Mouse (Mus musculus) forebrain, postnatal 0 days (tissue): ENCODE measurements around the gene Scgb1c1. TPM values are rescaled to one million over a fixed set of nuclear protein-coding genes. Genes with fewer than 3 reads are reported as not detected.
A peak's percentile ranks its signal among the peaks of the same experiment; 100 is the strongest.

Experiments
- ATAC-seq: fragments of 200-750 bp; cut with Nextera tagmentation; 2 replicates; pipeline ENCODE4 v1.8.0; 2017; ENCODE audit warnings: mild to moderate bottlenecking, moderate library complexity
- DNase-seq: peaks from one replicate; pipeline ENCODE4 v3.0.0-alpha.2; 2015
- H3K27ac ChIP-seq: fragments of 300-500 bp; sonication (generic); 2 replicates; pipeline ENCODE4 v1.5.1; 2014; ENCODE audit warnings: low read depth, mild to moderate bottlenecking, antibody characterized with exemption, low read length, moderate library complexity, mixed read lengths
- H3K27me3 ChIP-seq: fragments of 300-500 bp; sonication (generic); 2 replicates; pipeline ENCODE4 v1.6.1; 2014; ENCODE audit warnings: mild to moderate bottlenecking, low read length, mixed read lengths; ENCODE audit not compliant: insufficient read depth
- H3K36me3 ChIP-seq: fragments of 300-500 bp; sonication (generic); 2 replicates; pipeline ENCODE4 v1.6.1; 2014; ENCODE audit warnings: mild to moderate bottlenecking, moderate library complexity; ENCODE audit not compliant: insufficient read depth
- H3K4me1 ChIP-seq: fragments of 300-500 bp; sonication (generic); 2 replicates; pipeline ENCODE4 v1.6.1; 2014; ENCODE audit warnings: antibody characterized with exemption; ENCODE audit not compliant: insufficient read depth
- H3K4me2 ChIP-seq: fragments of 300-500 bp; sonication (generic); 2 replicates; pipeline ENCODE4 v1.6.1; 2014; ENCODE audit warnings: low read depth, mild to moderate bottlenecking, moderate library complexity
- H3K4me3 ChIP-seq: fragments of 300-500 bp; sonication (generic); 2 replicates; pipeline ENCODE4 v1.5.1; 2014; ENCODE audit warnings: low read depth, low read length, mixed read lengths
- H3K9ac ChIP-seq: fragments of 300-500 bp; sonication (generic); 2 replicates; pipeline ENCODE4 v1.6.1; 2014; ENCODE audit warnings: mild to moderate bottlenecking
- H3K9me3 ChIP-seq: fragments of 300-500 bp; sonication (generic); 2 replicates; pipeline ENCODE4 v1.6.1; 2016; ENCODE audit warnings: low read length
- CTCF ChIP-seq: sonication (generic); IDR thresholded peaks from 2 replicates; pipeline ENCODE4 v1.5.1; 2016; ENCODE audit warnings: antibody characterized with exemption, control low read depth, low read depth
- WGBS: fragments of 180-500 bp; shearing (Covaris S2); extraction: QIAGEN DNeasy Blood & Tissue Kit; methylation state at CpG from one replicate; pipeline ENCODE4 v1.1.7; 2014; 5-methylcytosine and 5-hydroxymethylcytosine counted together
- polyA plus RNA-seq: library from polyadenylated mRNA; unstranded; fragments of >200 nt; fragmentation: Nextera tagmentation; extraction: Ambion mirVana; gene quantifications from 2 replicates; pipeline ENCODE4 v1.2.1, GENCODE M21; 2015
- total RNA-seq: library from RNA; depleted of rRNA; stranded (reverse); fragments of >200 nt; gene quantifications from 2 replicates; pipeline ENCODE4 v1.2.3, GENCODE M21; 2014

Gene Scgb1c1
- total and polyA plus RNA-seq, 2 experiments from 2014 or later, result not detected

DNA sequence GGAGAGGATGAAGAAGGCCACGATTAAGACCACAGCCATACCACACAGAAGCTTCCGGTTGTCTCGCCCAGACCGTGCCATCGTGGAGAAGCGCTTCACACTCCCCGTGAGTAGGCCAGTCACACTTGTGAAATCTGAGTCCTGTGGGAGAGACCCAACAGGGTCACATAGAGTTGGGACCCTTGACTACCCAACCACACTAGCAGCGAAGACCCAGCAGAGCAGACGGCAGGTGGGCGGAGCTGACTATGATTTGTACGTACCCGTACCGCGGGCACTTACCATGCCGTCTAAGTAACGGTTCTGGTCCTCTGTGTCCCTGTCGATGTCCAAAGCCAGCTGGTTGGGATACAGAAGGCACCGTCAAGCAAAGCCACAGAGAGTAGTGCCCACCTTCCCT is 9.1 kb downstream of the Scgb1c1 start:
- H3K4me2 ChIP-seq, result no peak overlapping the region

DNA sequence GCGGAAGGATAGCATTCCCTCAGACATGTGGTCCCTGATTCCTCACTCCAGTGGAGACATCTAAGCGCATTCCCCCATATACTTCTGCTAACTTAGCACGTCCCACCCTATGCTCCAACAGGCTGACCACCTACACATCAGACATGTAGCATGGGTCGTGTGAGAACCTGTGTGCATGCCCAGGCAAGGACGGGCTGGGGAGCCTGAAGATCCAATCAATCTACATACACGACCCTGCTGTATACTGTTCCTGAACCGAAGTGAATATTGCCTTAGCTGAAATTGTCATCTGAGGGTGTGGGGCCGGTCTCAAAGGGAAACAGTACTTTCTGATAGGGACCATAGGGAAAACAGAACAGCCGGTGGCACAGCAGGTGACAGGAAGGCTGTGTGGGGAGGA is 9.8 kb downstream of the Scgb1c1 start:
- 73% methylated on average over 9 of the region's 9 CpGs for WGBS
- peak overlapping the region; percentile 87 for H3K9ac ChIP-seq
- H3K9me3 ChIP-seq, result no peaks in the 10 kb centered on the region
- no peak for DNase-seq
- H3K27ac ChIP-seq, result no peak overlapping the region
- no peak for TF ChIP-seq CTCF
- H3K4me3 ChIP-seq, result peak overlapping the region; percentile 59
- H3K4me1 ChIP-seq, result peaks cover 21% of the 10 kb centered on the region
- peak overlapping the region; percentile 80 for H3K4me2 ChIP-seq
- H3K36me3 ChIP-seq, result peaks cover 45% of the 10 kb centered on the region
- no peaks in the 10 kb centered on the region for H3K27me3 ChIP-seq
- ATAC-seq, result no peak

More for the DNA sequence above, 9.1 kb downstream of the Scgb1c1 start:
- peaks cover 38% of the 10 kb centered on the region for H3K36me3 ChIP-seq
- WGBS, result 94% methylated on average over 18 of the region's 18 CpGs
- no peak overlapping the region for H3K4me3 ChIP-seq
- no peak for DNase-seq
- H3K9me3 ChIP-seq, result no peaks in the 10 kb centered on the region
- TF ChIP-seq CTCF, result no peak
- no peaks in the 10 kb centered on the region for H3K27me3 ChIP-seq
- no peak overlapping the region for H3K9ac ChIP-seq
- H3K27ac ChIP-seq, result no peak overlapping the region
- ATAC-seq, result no peak
- peaks cover 21% of the 10 kb centered on the region for H3K4me1 ChIP-seq

DNA sequence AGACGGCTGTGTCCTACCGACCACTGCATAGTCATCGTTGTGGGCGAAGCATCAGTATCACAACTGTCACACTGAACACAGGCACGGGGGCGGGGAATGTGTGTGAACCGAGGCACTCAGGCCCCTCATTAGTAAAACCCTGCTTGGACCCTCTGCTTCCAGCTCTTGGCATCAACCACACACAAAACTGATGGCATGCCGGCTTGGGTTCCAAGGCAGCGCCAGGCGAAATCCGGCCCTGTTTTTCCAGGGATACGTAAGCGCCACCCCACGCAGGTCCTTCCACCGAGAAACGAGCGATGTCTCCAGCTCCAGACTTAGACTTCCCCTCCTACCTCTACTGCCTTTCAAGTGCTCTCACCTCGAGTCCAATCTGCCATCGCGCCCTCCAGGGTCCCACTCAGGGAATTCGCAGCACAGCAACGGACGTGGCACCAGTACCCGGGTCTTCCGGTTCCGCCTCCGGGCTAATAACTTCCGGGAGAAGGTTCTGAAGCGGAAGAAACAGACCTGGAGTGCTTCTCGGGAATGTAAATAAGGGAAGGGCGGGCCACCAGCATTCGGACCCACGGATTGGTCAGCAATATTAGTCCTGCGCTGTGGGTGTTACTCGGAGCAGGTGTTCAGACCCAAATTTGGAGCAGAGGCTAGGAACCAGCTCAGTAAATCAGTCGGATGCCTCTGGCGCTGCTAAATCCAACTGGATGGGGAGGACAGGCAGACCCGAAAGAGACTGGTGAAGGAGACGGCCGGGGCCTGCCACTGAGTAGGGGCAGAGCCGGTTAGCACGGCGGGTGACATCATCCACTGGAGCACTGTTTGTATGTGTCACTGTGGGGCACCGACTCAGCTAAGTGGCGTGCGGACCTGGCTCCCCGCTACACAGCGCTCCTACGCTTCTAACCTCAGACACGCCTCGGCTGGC is 10.8 kb downstream of the Scgb1c1 start, which contains the start of gene Gm45785:
Gene Gm45785 (minus strand): TSS at position 472 of the 925 bp plus-strand sequence.
- Histone ChIP-seq H3K9me3 (no peaks in the 10 kb centered on the region), H3K4me1 (peaks cover 21% of the 10 kb centered on the region), H3K4me3 (peak within 1 kb of the TSS; percentile 59), H3K9ac (peak within 1 kb of the TSS; percentile 87), H3K4me2 (peak within 1 kb of the TSS; percentile 80), H3K27ac (peak within 1 kb of the TSS; percentile 92), H3K27me3 (no peaks in the 10 kb centered on the region), H3K36me3 (peaks cover 55% of the 10 kb centered on the region)
- ATAC-seq, result peak; percentile 85
- peak; percentile 37; the same call in 1 of the 2 replicates for TF ChIP-seq CTCF
- 2% methylated on average over 51 of the region's 51 CpGs for WGBS
- DNase-seq, result peak; percentile 89

DNA sequence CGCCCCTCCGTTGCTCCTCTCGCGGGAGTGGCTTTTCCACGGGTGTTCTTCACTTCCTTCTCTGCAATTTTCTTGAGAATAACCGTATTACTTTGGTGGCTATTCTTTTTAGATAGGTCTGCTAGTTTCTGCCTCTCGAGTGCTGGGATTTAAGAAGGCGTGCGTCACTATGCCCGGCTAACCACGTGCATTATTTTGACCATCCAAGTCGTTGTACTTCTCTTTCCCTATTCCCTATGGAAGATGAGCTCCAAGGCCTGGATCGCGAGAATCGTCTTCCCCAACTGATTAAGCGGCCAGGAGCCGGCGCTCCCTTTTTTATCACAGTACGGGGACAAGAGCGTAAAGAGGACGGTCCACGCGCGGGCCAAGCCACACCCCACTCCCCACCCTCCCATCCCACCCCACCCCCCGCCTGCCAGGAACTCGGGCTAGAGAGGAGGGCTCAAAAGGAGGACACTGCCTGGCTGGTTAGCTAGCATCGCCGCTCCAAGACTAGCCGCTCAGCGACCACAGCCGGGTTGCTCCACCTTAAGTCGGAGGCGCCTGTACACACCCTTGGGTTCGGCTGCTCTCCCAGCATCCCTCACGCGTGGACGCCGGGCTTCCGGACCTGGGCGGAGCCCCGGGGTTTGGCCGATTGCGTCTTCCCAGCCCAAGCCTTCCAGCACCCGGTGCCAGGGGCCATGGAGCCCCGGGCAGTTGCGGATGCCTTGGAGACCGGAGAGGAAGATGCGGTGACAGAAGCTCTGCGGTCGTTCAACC is 11.6 kb downstream of the Scgb1c1 start, which contains the start of gene Ric8a:
Gene Ric8a (plus strand): TSS at position 173 of the 765 bp plus-strand sequence.
- 1% methylated on average over 50 of the region's 50 CpGs for WGBS
- Histone ChIP-seq H3K27ac (peak within 1 kb of the TSS; percentile 92), H3K36me3 (peaks cover 56% of the 10 kb centered on the region), H3K9ac (peak within 1 kb of the TSS; percentile 87), H3K4me2 (peak within 1 kb of the TSS; percentile 80), H3K4me3 (peak within 1 kb of the TSS; percentile 59), H3K27me3 (no peaks in the 10 kb centered on the region), H3K4me1 (peaks cover 21% of the 10 kb centered on the region), H3K9me3 (no peaks in the 10 kb centered on the region)
- peak; percentile 79 for DNase-seq
- no peak for TF ChIP-seq CTCF
- ATAC-seq, result peak; percentile 77

DNA sequence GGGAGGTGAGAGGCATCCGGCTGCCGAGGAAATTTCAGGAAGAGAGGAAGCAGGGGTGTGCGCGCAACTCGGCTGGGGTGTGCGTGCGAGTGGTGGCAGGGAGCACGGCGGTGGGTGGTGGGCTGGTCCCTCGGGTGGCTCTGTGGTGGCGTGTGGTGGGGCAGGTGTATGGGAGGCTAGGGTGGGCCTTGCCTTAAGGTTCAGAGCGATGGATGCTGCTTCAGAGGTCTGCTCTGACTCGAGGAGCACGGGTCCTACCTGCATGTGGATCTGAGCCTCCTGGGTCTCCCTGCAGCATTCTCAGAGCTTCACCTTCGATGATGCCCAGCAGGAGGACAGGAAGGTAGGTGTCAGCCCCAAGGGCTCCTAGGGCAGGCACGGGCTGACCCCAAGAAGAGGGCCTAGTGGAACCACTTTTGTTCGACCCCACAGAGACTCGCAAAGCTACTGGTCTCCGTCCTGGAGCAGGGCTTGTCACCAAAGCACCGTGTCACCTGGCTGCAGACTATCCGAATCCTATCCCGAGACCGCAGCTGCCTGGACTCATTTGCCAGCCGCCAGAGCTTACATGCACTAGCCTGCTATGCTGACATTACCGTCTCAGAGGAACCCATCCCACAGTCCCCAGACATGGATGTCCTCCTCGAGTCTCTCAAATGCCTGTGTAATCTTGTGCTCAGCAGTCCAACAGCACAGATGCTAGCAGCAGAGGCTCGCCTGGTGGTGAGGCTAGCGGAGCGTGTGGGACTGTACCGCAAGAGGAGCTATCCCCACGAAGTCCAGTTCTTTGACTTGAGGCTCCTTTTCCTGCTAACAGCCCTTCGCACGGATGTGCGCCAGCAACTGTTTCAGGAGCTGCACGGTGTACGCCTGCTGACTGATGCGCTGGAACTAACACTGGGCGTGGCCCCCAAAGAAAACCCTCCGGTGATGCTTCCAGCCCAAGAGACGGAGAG is 12.5 kb downstream of the Scgb1c1 start, which contains the start of gene Bet1l:
Gene Bet1l (minus strand): TSS at position 28 of the 956 bp plus-strand sequence.
- 36% methylated on average over 40 of the region's 40 CpGs for WGBS
- DNase-seq (peak; percentile 11), ATAC-seq (peak; percentile 30)
- Histone ChIP-seq H3K36me3 (peaks cover 57% of the 10 kb centered on the region), H3K4me3 (peak within 1 kb of the TSS; percentile 59), H3K4me2 (peak within 1 kb of the TSS; percentile 80), H3K4me1 (peaks cover 21% of the 10 kb centered on the region), H3K27ac (peak within 1 kb of the TSS; percentile 92), H3K9me3 (no peaks in the 10 kb centered on the region), H3K27me3 (no peaks in the 10 kb centered on the region), H3K9ac (peak within 1 kb of the TSS; percentile 87)
- no peak for TF ChIP-seq CTCF

DNA sequence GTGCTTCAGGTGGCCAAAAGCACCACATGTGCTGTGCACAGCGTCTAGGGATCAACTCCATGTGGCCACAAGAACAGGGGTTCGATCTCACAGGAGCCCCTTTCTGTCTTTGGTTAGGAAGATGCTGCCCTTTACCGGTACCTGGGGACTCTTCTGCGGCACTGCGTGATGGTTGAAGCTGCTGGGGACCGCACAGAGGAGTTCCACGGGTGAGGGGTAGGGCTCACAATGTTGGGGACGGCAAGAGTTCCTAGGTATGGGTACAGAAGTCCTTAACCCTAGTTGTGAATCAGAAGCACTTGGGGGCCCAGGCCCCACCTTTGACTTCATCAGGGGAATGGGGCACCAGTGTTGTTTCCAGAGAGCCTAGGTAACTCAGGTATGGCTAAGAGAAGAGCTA is 13.4 kb downstream of the Scgb1c1 start:
- ATAC-seq, result no peak
- Histone ChIP-seq H3K9ac (peak overlapping the region; percentile 87; the same call in 1 of the 2 replicates), H3K4me2 (peak overlapping the region; percentile 80), H3K27ac (no peak overlapping the region), H3K9me3 (no peaks in the 10 kb centered on the region), H3K4me3 (peak overlapping the region; percentile 59), H3K36me3 (peaks cover 57% of the 10 kb centered on the region), H3K4me1 (peaks cover 21% of the 10 kb centered on the region), H3K27me3 (no peaks in the 10 kb centered on the region)
- TF ChIP-seq CTCF, result no peak
- DNase-seq, result no peak
- 96% methylated on average over 8 of the region's 8 CpGs for WGBS
